Mouse (Mus musculus) megakaryocyte-erythroid progenitor cell, adult 5-6 weeks (primary cell): ENCODE measurements around the gene Pde3b. TPM values are rescaled to one million over a fixed set of nuclear protein-coding genes. Genes with fewer than 3 reads are reported as not detected.

ENCODE experiments used
- total RNA-seq, 2 experiments: library from RNA; stranded (forward) in 1 of 2; stranded (reverse) in 1 of 2; fragments of 200-1000, 215-1000 nt in 1 of 2; fragments of >200 nt in 1 of 2; fragmentation: Nextera tagmentation in 1 of 2; gene quantifications; 2 replicates each; pipeline ENCODE4 v1.2.3; 2014 to 2017

The Pde3b gene
- total RNA-seq, 2 experiments from 2014 or later = 14.4 to 15.3 TPM

Other genes starting within 250 kb of the Pde3b start
- gene Copb1, start 160.6 kb upstream of the Pde3b start, total RNA-seq (2014; fragmentation: Nextera tagmentation) = 69.9 and 92.9 TPM in 2 replicates
- 69.6 and 89.7 TPM in 2 replicates for gene Copb1, start 160.6 kb upstream of the Pde3b start, total RNA-seq (2017)
- 201 and 286 TPM in 2 replicates for gene Psma1, start 139.2 kb upstream of the Pde3b start, total RNA-seq (2014; fragmentation: Nextera tagmentation)
- gene Psma1, start 139.2 kb upstream of the Pde3b start, total RNA-seq (2017) = 276 and 352 TPM in 2 replicates
- gene Cyp2r1, start 147.7 kb downstream of the Pde3b start, total RNA-seq (2014; fragmentation: Nextera tagmentation) = 2.3 and 4.2 TPM in 2 replicates
- 0.19 TPM in 1 of 2 replicates, not detected in the other for gene Cyp2r1, start 147.7 kb downstream of the Pde3b start, total RNA-seq (2017)
- gene Calca, start 221.1 kb downstream of the Pde3b start, total RNA-seq (2014; fragmentation: Nextera tagmentation) = not detected in 2 replicates
- not detected in 2 replicates for gene Calca, start 221.1 kb downstream of the Pde3b start, total RNA-seq (2017)